Mouse (Mus musculus): ENCODE measurements around the gene Spns2. TPM values are rescaled to one million over a fixed set of nuclear protein-coding genes. Genes with fewer than 3 reads are reported as not detected.

The Spns2 gene
- polyA plus RNA-seq, 1 experiment from 2014 or later, result 1.5 TPM

- DNase-seq (ENCODE audit: low spot score), result no peak
Measured at GRCm38 (mm10) chr11:72411945-72412344, 77.8 kb downstream of the Spns2 start.

GRCm38 (mm10) chr11:72411093-72411921, 78.4 kb downstream of the Spns2 start, which contains the start of gene Smtnl2:
TSS of gene Smtnl2 (minus strand) at chr11:72411713.
- peak; percentile 12 for DNase-seq (ENCODE audit: low spot score)

- no peak for DNase-seq (ENCODE audit: low spot score)
Measured at GRCm38 (mm10) chr11:72410521-72411092, 79.1 kb downstream of the Spns2 start.

GRCm38 (mm10) chr11:72409649-72410385, 79.9 kb downstream of the Spns2 start:
- DNase-seq (ENCODE audit: low spot score), result no peak

GRCm38 (mm10) chr11:72408451-72409170, 81.1 kb downstream of the Spns2 start:
- DNase-seq (ENCODE audit: low spot score), result no peak

GRCm38 (mm10) chr11:72407574-72407973, 82.1 kb downstream of the Spns2 start:
- no peak for DNase-seq (ENCODE audit: low spot score)

GRCm38 (mm10) chr11:72407081-72407480, 82.6 kb downstream of the Spns2 start:
- no peak for DNase-seq (ENCODE audit: low spot score)

GRCm38 (mm10) chr11:72406079-72406675, 83.5 kb downstream of the Spns2 start:
- no peak for DNase-seq (ENCODE audit: low spot score)

GRCm38 (mm10) chr11:72405532-72405931, 84.2 kb downstream of the Spns2 start:
- no peak for DNase-seq (ENCODE audit: low spot score)

GRCm38 (mm10) chr11:72402969-72403368, 86.7 kb downstream of the Spns2 start:
- DNase-seq (ENCODE audit: low spot score), result no peak

GRCm38 (mm10) chr11:72402017-72402416, 87.7 kb downstream of the Spns2 start:
- no peak for DNase-seq (ENCODE audit: low spot score)

Other genes with a start within 250 kb of the Spns2 start
- gene Slc13a5, start 222.7 kb downstream of the Spns2 start, polyA plus RNA-seq (2015; fragmentation: Nextera tagmentation; extraction: Ambion mirVana), result not detected in 2 replicates
- 65.3 and 68.3 TPM in 2 replicates for gene Xaf1, start 188.3 kb downstream of the Spns2 start, polyA plus RNA-seq (2015; fragmentation: Nextera tagmentation; extraction: Ambion mirVana)
- gene Fbxo39, start 175.5 kb downstream of the Spns2 start, polyA plus RNA-seq (2015; fragmentation: Nextera tagmentation; extraction: Ambion mirVana), result 0.16 TPM in 1 of 2 replicates, not detected in the other
- gene Tekt1, start 127.5 kb downstream of the Spns2 start, polyA plus RNA-seq (2015; fragmentation: Nextera tagmentation; extraction: Ambion mirVana), result 0.60 and 0.62 TPM in 2 replicates
- gene Smtnl2, start 78.2 kb downstream of the Spns2 start, polyA plus RNA-seq (2015; fragmentation: Nextera tagmentation; extraction: Ambion mirVana), result 3.3 and 4.1 TPM in 2 replicates
- 1.0 and 1.1 TPM in 2 replicates for gene Ggt6, start 54.4 kb downstream of the Spns2 start, polyA plus RNA-seq (2015; fragmentation: Nextera tagmentation; extraction: Ambion mirVana)
- gene Mybbp1a, start 48.5 kb downstream of the Spns2 start, polyA plus RNA-seq (2015; fragmentation: Nextera tagmentation; extraction: Ambion mirVana), result 124 and 128 TPM in 2 replicates
- gene Spns3, start 60.6 kb upstream of the Spns2 start, polyA plus RNA-seq (2015; fragmentation: Nextera tagmentation; extraction: Ambion mirVana), result 6.4 and 7.6 TPM in 2 replicates
- 64.1 and 66.6 TPM in 2 replicates for gene Ube2g1, start 117.4 kb upstream of the Spns2 start, polyA plus RNA-seq (2015; fragmentation: Nextera tagmentation; extraction: Ambion mirVana)
- 11.4 and 12.5 TPM in 2 replicates for gene Ankfy1, start 200.1 kb upstream of the Spns2 start, polyA plus RNA-seq (2015; fragmentation: Nextera tagmentation; extraction: Ambion mirVana)

Data from thymus, postnatal 0 days (tissue).